Mouse (Mus musculus) kidney, embryonic 14.5 days (tissue): Measurements from ENCODE around the gene Tor2a. TPM values are rescaled to one million over a fixed set of nuclear protein-coding genes. Genes with fewer than 3 reads are reported as not detected.

ENCODE experiments used
- ATAC-seq: fragments of 200-750 bp; cut with Nextera tagmentation; 2 replicates; pipeline ENCODE4 v1.8.0; 2017; ENCODE audit warnings: moderate number of reproducible peaks, mild to moderate bottlenecking, moderate TSS enrichment, moderate library complexity; ENCODE audit not compliant: low FRiP score, low TSS enrichment
- H3K27ac ChIP-seq: fragments of 300-500 bp; sonication (generic); 2 replicates; pipeline ENCODE4 v1.5.1; 2014; ENCODE audit warnings: low read depth, mild to moderate bottlenecking, low read length, moderate library complexity, mixed read lengths
- H3K27me3 ChIP-seq: fragments of 300-500 bp; sonication (generic); 2 replicates; pipeline ENCODE4 v1.6.1; 2014; ENCODE audit warnings: mild to moderate bottlenecking, low read length; ENCODE audit not compliant: control insufficient read depth, insufficient read depth
- H3K36me3 ChIP-seq: fragments of 300-500 bp; sonication (generic); 2 replicates; pipeline ENCODE4 v1.6.1; 2014; ENCODE audit warnings: low read length, mixed read lengths; ENCODE audit not compliant: control insufficient read depth, insufficient read depth
- H3K4me1 ChIP-seq: fragments of 300-500 bp; sonication (generic); 2 replicates; pipeline ENCODE4 v1.6.1; 2014; ENCODE audit warnings: low read length, mixed read lengths; ENCODE audit not compliant: control insufficient read depth, insufficient read depth
- H3K4me2 ChIP-seq: fragments of 300-500 bp; sonication (generic); replicated peaks from 2 replicates; pipeline ENCODE4 v1.6.1; 2014; ENCODE audit warnings: low read depth, mild to moderate bottlenecking, low read length
- H3K4me3 ChIP-seq: fragments of 300-500 bp; sonication (generic); 2 replicates; pipeline ENCODE4 v1.5.1; 2014; ENCODE audit warnings: mild to moderate bottlenecking, low read length
- H3K9ac ChIP-seq: fragments of 300-500 bp; sonication (generic); 2 replicates; pipeline ENCODE4 v1.6.1; 2014; ENCODE audit warnings: low read depth, mild to moderate bottlenecking, low read length, moderate library complexity
- H3K9me3 ChIP-seq: fragments of 300-500 bp; sonication (generic); 2 replicates; pipeline ENCODE4 v1.6.1; 2016; ENCODE audit warnings: low read length; ENCODE audit not compliant: control insufficient read depth
- WGBS: fragments of 180-500 bp; shearing (Covaris S2); extraction: QIAGEN DNeasy Blood & Tissue Kit; methylation state at CpG from one replicate; pipeline ENCODE4 v1.1.7; 2014; 5-methylcytosine and 5-hydroxymethylcytosine counted together
- polyA plus RNA-seq: library from polyadenylated mRNA; unstranded; fragments of >200 nt; fragmentation: Nextera tagmentation; extraction: Ambion mirVana; gene quantifications from 2 replicates; pipeline ENCODE4 v1.2.1, GENCODE M21; 2014

The Tor2a gene
- polyA plus RNA-seq, 1 experiment from 2014 or later = 75.6 TPM

DNA sequence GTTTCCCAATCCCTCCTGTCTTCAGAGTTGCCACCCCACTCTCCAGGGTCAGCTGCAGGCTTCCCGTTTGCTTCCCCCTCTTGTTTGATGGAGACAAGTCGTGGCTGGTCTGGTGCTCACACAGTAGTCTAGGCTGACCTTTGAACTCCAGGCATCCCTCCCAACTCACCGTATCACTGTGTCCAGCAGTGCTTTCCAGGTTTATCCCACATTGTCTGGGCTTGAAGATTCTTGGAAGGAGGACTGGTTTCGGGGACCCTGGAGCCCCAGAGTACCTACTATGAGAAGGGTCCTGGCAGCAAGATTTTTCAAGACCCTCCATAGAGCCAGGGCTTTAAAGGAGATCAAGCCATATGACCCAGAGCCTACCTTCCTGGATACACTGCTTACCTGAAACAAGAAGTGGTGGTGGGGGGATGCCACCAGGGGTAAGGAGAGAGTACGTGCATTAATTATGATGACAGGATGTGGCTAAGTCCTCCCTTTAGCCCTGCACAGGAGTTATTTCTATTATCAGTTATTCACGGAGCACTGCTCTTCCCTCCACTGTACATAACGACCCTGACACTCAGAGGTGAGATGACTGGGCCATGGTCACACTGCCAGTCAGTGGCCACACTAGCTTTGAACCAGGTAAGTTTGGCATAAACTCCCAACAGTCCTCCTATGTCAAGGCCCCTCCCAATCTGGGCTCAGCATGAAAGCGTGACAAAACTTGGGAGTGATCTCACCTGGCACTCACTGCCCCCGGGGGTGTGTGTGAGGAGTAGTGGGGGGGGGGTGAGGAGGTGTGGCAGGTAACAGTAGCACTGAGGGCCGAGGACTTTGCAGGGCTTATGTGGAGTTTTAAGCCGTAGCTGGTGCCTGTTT, 42.7 kb upstream of the Tor2a start:
- Histone ChIP-seq H3K4me1 (peaks cover 12% of the 10 kb centered on the region), H3K4me3 (no peak overlapping the region), H3K9me3 (no peaks in the 10 kb centered on the region), H3K9ac (0 out of 2 replicates have a peak overlapping the region, but pooled peaks have one; percentile 23), H3K27ac (peak overlapping the region; percentile 97; the same call in 1 of the 2 replicates), H3K4me2 (peak overlapping the region; percentile 59; the same call in 1 of the 2 replicates), H3K36me3 (peaks cover 22% of the 10 kb centered on the region), H3K27me3 (no peaks in the 10 kb centered on the region)
- WGBS = 49% methylated on average over 11 of the region's 11 CpGs
- ATAC-seq = no peak

DNA sequence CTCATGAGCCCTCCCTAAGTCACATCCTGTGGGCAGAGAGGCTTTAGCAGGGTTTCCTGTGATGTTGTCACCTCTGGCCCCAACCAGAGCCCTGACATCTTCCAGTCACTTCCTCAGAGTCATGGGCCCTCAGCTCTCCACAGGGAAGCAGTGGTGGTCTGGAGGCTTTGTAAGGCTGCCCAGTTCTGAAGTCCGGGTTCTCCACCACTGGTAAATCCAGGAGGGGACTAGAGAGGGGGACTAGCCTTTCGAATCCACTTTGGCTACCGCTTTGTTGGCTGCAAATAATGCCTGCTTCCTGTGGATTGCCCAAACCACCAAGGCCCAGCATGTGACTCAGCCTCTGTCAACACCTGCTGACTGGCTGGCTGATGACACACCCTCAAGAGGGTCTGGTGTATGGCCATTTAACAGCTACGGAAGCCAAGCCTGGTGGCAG, 42.0 kb upstream of the Tor2a start:
- 0 out of 2 replicates have a peak overlapping the region, but pooled peaks have one; percentile 23 for H3K9ac ChIP-seq

DNA sequence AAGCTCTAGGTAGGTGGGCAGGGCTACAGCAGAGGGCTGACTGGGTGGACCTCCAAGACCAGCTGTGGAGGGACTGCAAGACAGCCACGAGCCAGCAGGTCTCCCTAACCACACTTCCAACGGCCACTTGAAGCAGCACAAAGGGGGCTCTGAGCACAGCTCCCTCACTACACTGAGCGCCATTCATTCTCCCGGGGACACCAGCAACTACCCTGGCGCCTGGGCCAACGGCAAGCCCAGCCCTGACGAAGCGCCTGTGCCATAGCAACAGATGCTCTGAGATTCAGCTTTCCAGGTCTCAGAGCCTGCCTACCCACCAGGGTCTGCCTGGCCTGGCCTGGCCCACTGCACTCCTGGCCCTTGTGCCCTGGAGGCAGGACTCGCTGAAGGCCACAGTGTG, 38.3 kb upstream of the Tor2a start:
- ATAC-seq = no peak
- H3K27ac ChIP-seq = no peak overlapping the region
- 58% methylated on average over 9 of the region's 9 CpGs for WGBS
- peaks cover 5% of the 10 kb centered on the region; the same call in 1 of the 2 replicates for H3K4me1 ChIP-seq
- H3K4me2 ChIP-seq = no peak overlapping the region
- H3K4me3 ChIP-seq = no peak overlapping the region
- H3K9ac ChIP-seq = no peak overlapping the region
- H3K27me3 ChIP-seq = no peaks in the 10 kb centered on the region
- no peaks in the 10 kb centered on the region for H3K36me3 ChIP-seq
- H3K9me3 ChIP-seq = no peaks in the 10 kb centered on the region

More for the DNA sequence above, 42.0 kb upstream of the Tor2a start:
- H3K4me2 ChIP-seq = no peak overlapping the region
- 67% methylated on average over 4 of the region's 4 CpGs for WGBS
- peaks cover 12% of the 10 kb centered on the region for H3K4me1 ChIP-seq
- H3K27me3 ChIP-seq = no peaks in the 10 kb centered on the region
- no peak overlapping the region for H3K27ac ChIP-seq
- ATAC-seq = no peak
- H3K4me3 ChIP-seq = no peak overlapping the region
- H3K36me3 ChIP-seq = peaks cover 15% of the 10 kb centered on the region
- H3K9me3 ChIP-seq = no peaks in the 10 kb centered on the region

DNA sequence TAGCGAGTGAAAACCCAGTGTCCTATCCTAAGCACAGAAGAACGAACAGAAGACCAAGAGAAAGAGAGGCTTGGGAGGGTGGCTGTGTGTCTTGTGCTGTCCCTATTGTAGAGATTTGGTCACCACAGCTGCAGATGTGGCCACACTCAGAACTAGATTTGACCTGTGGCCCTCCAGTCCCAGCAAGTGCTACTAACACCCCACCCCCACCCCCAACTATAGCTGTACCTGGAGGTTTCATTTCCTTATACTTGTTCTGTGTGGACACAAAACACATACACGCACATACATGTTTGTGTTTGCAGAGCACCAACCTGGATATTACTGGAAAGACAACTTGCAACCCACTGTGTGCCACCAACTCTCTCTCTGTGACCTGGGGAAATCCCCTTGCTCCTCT, 37.0 kb upstream of the Tor2a start:
- no peaks in the 10 kb centered on the region for H3K27me3 ChIP-seq
- 86% methylated on average over 3 of the region's 3 CpGs for WGBS
- H3K4me1 ChIP-seq = peaks cover 3% of the 10 kb centered on the region; the same call in 1 of the 2 replicates
- H3K36me3 ChIP-seq = no peaks in the 10 kb centered on the region
- no peak overlapping the region for H3K4me3 ChIP-seq
- ATAC-seq = no peak
- H3K27ac ChIP-seq = no peak overlapping the region
- H3K9me3 ChIP-seq = no peaks in the 10 kb centered on the region
- no peak overlapping the region for H3K4me2 ChIP-seq
- no peak overlapping the region for H3K9ac ChIP-seq

DNA sequence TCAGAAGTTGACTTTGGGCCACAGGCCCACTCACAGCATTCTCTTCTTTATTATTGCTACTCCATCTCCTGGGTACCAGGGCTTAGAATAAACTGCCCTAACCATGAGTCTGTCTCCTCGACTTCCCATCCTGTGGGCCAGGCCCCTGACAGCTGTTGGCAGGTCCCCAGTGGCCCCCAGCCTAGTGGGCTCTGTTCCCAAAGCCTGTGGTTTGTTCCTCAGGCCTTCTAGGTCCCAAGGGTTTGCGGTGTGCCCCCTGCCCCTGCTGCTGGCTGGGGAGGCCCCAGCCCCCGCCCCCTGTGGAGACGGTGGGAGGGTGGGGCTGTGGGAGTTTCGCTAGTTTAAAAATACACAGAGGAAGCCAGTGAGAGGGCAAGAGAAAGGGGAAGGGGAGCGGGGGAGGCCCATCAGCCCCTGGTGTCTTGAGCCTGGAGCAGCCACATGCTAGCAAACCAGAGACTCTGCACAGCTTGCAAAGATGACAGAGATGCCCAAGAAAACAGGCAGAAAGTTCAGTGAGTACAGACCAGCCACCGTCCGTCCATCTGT, 36.3 kb upstream of the Tor2a start, which contains the start of gene Sh2d3c:
TSS of gene Sh2d3c (plus strand) at position 375 of the 549 bp plus-strand sequence.
- Histone ChIP-seq H3K9ac (peak within 1 kb of the TSS; percentile 20; the same call in 1 of the 2 replicates), H3K27ac (peak within 1 kb of the TSS; percentile 24; the same call in 1 of the 2 replicates), H3K4me3 (peak within 1 kb of the TSS; percentile 17; the same call in 1 of the 2 replicates), H3K4me2 (peak within 1 kb of the TSS; percentile 34), H3K4me1 (peaks cover 3% of the 10 kb centered on the region; the same call in 1 of the 2 replicates), H3K27me3 (no peaks in the 10 kb centered on the region), H3K36me3 (no peaks in the 10 kb centered on the region), H3K9me3 (no peaks in the 10 kb centered on the region)
- WGBS = 28% methylated on average over 8 of the region's 8 CpGs
- peak; percentile 70 for ATAC-seq

DNA sequence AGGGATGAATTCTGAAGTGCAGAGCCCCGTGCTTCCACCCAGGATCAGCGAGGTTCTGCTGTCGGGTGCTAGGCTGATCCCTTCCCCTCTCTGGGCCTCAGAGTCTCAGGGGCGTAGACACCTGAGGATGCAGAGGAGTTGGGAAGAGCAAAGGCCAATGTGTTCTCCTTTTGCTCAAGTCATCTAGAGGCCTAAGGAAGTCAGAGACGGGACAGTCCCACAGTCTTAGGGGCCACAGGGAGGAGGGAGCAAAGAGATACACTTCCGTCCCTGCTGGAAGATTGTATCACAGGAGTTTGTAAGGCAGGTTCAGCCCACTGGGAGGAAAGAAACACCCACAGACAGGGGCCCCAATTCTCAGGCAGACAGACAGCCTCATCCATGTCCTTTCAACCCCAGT, 35.0 kb upstream of the Tor2a start:
- Histone ChIP-seq H3K9me3 (no peaks in the 10 kb centered on the region), H3K36me3 (no peaks in the 10 kb centered on the region), H3K4me1 (peaks cover 3% of the 10 kb centered on the region; the same call in 1 of the 2 replicates), H3K9ac (peak overlapping the region; percentile 20; the same call in 1 of the 2 replicates), H3K27me3 (no peaks in the 10 kb centered on the region), H3K4me2 (peak overlapping the region; percentile 34), H3K27ac (no peak overlapping the region), H3K4me3 (peak overlapping the region; percentile 17; the same call in 1 of the 2 replicates)
- 41% methylated on average over 6 of the region's 6 CpGs for WGBS
- no peak for ATAC-seq

DNA sequence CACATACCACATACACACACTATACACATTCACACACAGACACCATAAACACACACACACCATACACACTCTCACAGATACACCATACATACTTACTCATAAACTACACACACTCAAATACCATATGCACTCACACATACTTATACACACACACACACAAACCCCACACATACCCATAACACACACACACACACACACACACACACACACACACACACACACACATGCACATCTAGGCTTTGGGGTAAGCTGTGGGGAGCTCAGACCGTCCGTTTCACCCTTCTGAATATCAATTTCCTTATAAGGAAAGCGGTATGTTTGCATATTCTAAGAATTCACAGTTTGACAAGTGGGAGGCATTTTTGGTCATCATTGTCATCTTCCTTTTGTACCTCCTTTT, 34.5 kb upstream of the Tor2a start:
- H3K9me3 ChIP-seq = no peaks in the 10 kb centered on the region
- H3K27me3 ChIP-seq = no peaks in the 10 kb centered on the region
- H3K36me3 ChIP-seq = no peaks in the 10 kb centered on the region
- H3K4me2 ChIP-seq = no peak overlapping the region
- H3K4me1 ChIP-seq = peaks cover 3% of the 10 kb centered on the region; the same call in 1 of the 2 replicates
- H3K9ac ChIP-seq = no peak overlapping the region
- no peak overlapping the region for H3K4me3 ChIP-seq
- 79% methylated on average over 3 of the region's 3 CpGs for WGBS
- no peak overlapping the region for H3K27ac ChIP-seq
- ATAC-seq = no peak

DNA sequence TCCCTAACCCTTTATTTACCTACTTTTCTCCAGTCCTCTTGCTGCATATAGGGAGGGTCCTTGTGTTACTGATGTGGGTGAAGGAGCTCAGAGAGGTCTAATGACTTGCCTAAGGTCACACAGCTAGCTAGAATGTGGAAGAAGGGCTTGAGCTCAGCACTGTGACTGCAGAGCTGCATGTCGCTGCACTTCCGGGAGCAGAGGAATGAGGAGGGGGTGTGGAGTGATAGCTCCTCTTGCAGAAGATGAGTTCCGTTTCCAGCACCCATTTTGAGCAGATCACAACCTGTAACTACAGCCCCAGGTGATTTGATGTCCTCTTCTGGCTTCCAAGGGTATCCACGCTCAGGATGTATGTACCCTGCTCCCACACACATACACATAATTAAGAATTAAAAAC, 32.9 kb upstream of the Tor2a start:
- Histone ChIP-seq H3K9me3 (no peaks in the 10 kb centered on the region), H3K9ac (no peak overlapping the region), H3K27ac (no peak overlapping the region), H3K4me1 (peaks cover 3% of the 10 kb centered on the region; the same call in 1 of the 2 replicates), H3K27me3 (no peaks in the 10 kb centered on the region), H3K36me3 (no peaks in the 10 kb centered on the region), H3K4me2 (no peak overlapping the region), H3K4me3 (no peak overlapping the region)
- ATAC-seq = no peak
- WGBS = 82% methylated on average over 4 of the region's 4 CpGs
